Mouse (Mus musculus): ENCODE results near the gene Fut11. TPM values are rescaled to one million over a fixed set of nuclear protein-coding genes. Genes with fewer than 3 reads are reported as not detected.
A peak's percentile ranks its signal among the peaks of the same experiment; 100 is the strongest.

Gene Fut11
- total RNA-seq, 2 experiments from 2014 or later = 17.6 to 18.2 TPM

- no peak overlapping the region for H3K27ac ChIP-seq
- no peak for DNase-seq (ENCODE audit: extremely low spot score in 1 of 2, low spot score in 2 of 2)
- intact Hi-C loops (cut with DNase I) = no loop called here
- H3K4me3 ChIP-seq = no peak overlapping the region
- no peak for TF ChIP-seq CTCF (IDR thresholded peaks at IDR 0.05)
Observed at GRCm38 (mm10) chr14:20681742-20682141, 13.0 kb upstream of the Fut11 start.

- TF ChIP-seq CTCF (IDR thresholded peaks at IDR 0.05) = no peak
- intact Hi-C loops (cut with DNase I) = no loop called here
- Histone ChIP-seq H3K27ac (no peak overlapping the region), H3K4me3 (no peak overlapping the region)
- DNase-seq (ENCODE audit: extremely low spot score in 1 of 2, low spot score in 2 of 2) = no peak
Observed at GRCm38 (mm10) chr14:20682498-20682897, 12.3 kb upstream of the Fut11 start.

- no peak for TF ChIP-seq CTCF (IDR thresholded peaks at IDR 0.05)
- intact Hi-C loops (cut with DNase I) = no loop called here
Observed at GRCm38 (mm10) chr14:20686576-20686975, 8.2 kb upstream of the Fut11 start.

GRCm38 (mm10) chr14:20689009-20689408, 5.8 kb upstream of the Fut11 start:
- intact Hi-C loops (cut with DNase I) = no loop called here
- TF ChIP-seq CTCF (IDR thresholded peaks at IDR 0.05) = no peak
- Histone ChIP-seq H3K27ac (no peak overlapping the region), H3K4me3 (no peak overlapping the region)
- no peak for DNase-seq (ENCODE audit: extremely low spot score in 1 of 2, low spot score in 2 of 2)

More at GRCm38 (mm10) chr14:20686576-20686975, 8.2 kb upstream of the Fut11 start:
- Histone ChIP-seq H3K27ac (no peak overlapping the region), H3K4me3 (no peak overlapping the region)
- no peak for DNase-seq (ENCODE audit: extremely low spot score in 1 of 2, low spot score in 2 of 2)

GRCm38 (mm10) chr14:20691772-20692171, 3.0 kb upstream of the Fut11 start:
- TF ChIP-seq CTCF (IDR thresholded peaks at IDR 0.05) = no peak
- no peak overlapping the region for H3K27ac ChIP-seq
- DNase-seq (ENCODE audit: extremely low spot score in 1 of 2, low spot score in 2 of 2) = no peak
- no peak overlapping the region for H3K4me3 ChIP-seq
- intact Hi-C loops (cut with DNase I) = no loop called here

- no peak overlapping the region for H3K4me3 ChIP-seq
- intact Hi-C loops (cut with DNase I) = no loop called here
- DNase-seq (ENCODE audit: extremely low spot score in 1 of 2, low spot score in 2 of 2) = no peak
- TF ChIP-seq CTCF (IDR thresholded peaks at IDR 0.05) = no peak
- H3K27ac ChIP-seq = peak overlapping the region; percentile 99; the same call in 1 of the 2 replicates
Observed at GRCm38 (mm10) chr14:20693589-20694101, 1.1 kb upstream of the Fut11 start.

- Histone ChIP-seq H3K27ac (peak overlapping the region; percentile 99), H3K4me3 (peak overlapping the region; percentile 99)
- DNase-seq (ENCODE audit: extremely low spot score in 1 of 2, low spot score in 2 of 2) = no peak
- intact Hi-C loops (cut with DNase I) = no loop called here
- no peak for TF ChIP-seq CTCF (IDR thresholded peaks at IDR 0.05)
Observed at GRCm38 (mm10) chr14:20694185-20694883, 434 bp upstream of the Fut11 start.

- intact Hi-C loops (cut with DNase I) = no loop called here
- no peak for TF ChIP-seq CTCF (IDR thresholded peaks at IDR 0.05)
- Histone ChIP-seq H3K27ac (peak overlapping the region; percentile 99), H3K4me3 (peak overlapping the region; percentile 99)
- DNase-seq (ENCODE audit: extremely low spot score in 1 of 2, low spot score in 2 of 2) = no peak
Observed at GRCm38 (mm10) chr14:20695761-20696520, 1.2 kb downstream of the Fut11 start.

GRCm38 (mm10) chr14:20696986-20697385, 2.2 kb downstream of the Fut11 start:
- peak; percentile 48 to 55 for DNase-seq (ENCODE audit: extremely low spot score in 1 of 2, low spot score in 2 of 2)
- Histone ChIP-seq H3K4me3 (peak overlapping the region; percentile 99), H3K27ac (peak overlapping the region; percentile 59)
- peak; percentile 57 for TF ChIP-seq CTCF (IDR thresholded peaks at IDR 0.05)
- intact Hi-C loops (cut with DNase I) = no loop called here

GRCm38 (mm10) chr14:20698515-20698914, 3.7 kb downstream of the Fut11 start:
- intact Hi-C loops (cut with DNase I) = no loop called here
- DNase-seq (ENCODE audit: extremely low spot score in 1 of 2, low spot score in 2 of 2) = no peak
- no peak for TF ChIP-seq CTCF (IDR thresholded peaks at IDR 0.05)
- Histone ChIP-seq H3K4me3 (peak overlapping the region; percentile 99), H3K27ac (no peak overlapping the region)

GRCm38 (mm10) chr14:20700362-20700761, 5.6 kb downstream of the Fut11 start:
- no peak for DNase-seq (ENCODE audit: extremely low spot score in 1 of 2, low spot score in 2 of 2)
- intact Hi-C loops (cut with DNase I) = no loop called here
- TF ChIP-seq CTCF (IDR thresholded peaks at IDR 0.05) = no peak
- no peak overlapping the region for H3K27ac ChIP-seq
- no peak overlapping the region for H3K4me3 ChIP-seq

GRCm38 (mm10) chr14:20701554-20701953, 6.8 kb downstream of the Fut11 start:
- TF ChIP-seq CTCF (IDR thresholded peaks at IDR 0.05) = no peak
- intact Hi-C loops (cut with DNase I) = no loop called here
- Histone ChIP-seq H3K4me3 (peak overlapping the region; percentile 90), H3K27ac (no peak overlapping the region; the same call in 1 of the 2 replicates)
- no peak for DNase-seq (ENCODE audit: extremely low spot score in 1 of 2, low spot score in 2 of 2)

Measured in left cerebral cortex, adult 2 months (tissue).